Mouse (Mus musculus): ENCODE results near the gene Mtmr6.
A peak's percentile ranks its signal among the peaks of the same experiment; 100 is the strongest.

Mtmr6 gene

GRCm38 (mm10) chr14:60264990-60265876, at the start of gene Mtmr6:
Mtmr6 (plus strand) TSS chr14:60265228.
- DNase-seq: peak; percentile 94

GRCm38 (mm10) chr14:60216125-60216524, 48.9 kb upstream of the Mtmr6 start:
- DNase-seq: no peak

DNA sequence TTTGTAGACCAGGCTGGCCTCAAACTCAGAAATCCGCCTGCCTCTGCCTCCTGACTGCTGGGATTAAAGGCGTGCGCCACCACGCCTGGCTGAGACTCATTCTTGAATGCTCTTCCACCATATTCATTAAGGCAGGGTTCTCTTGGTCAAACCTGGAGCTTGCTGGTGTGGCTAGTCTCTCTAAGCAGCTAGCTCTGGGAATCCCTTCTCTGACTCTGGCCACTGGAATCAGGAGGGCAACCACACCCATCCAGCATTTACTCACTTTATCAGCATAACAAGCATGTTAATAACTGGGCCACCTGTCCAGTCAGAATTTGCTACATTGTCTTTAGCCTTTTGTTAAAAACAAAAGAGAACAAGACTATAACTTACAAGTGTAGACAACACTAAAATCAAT, 47.4 kb upstream of the Mtmr6 start:
- DNase-seq: no peak

DNA sequence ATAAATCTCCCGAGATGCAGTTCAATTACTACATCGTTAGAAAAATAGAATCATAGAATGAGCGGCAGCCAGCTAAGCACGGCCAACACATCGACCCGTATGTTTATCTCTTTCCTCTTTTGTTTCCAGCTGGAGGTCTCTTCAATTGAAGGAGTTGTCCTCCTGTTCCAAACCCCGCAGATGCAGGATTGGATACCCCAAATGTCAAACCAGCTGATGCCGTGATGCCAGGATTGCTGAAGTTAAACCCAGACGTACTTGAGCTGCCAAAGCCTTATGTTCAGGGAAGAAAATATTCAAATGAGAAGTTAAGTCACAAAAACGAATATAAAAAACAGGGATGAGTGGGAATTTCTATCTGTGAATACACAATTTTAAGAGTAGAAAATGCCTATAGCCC, 45.1 kb upstream of the Mtmr6 start:
- no peak for DNase-seq

- no peak for DNase-seq
Measured at GRCm38 (mm10) chr14:60238551-60238950, 26.5 kb upstream of the Mtmr6 start.

GRCm38 (mm10) chr14:60250366-60250765, 14.7 kb upstream of the Mtmr6 start:
- no peak for DNase-seq

- DNase-seq: no peak
Measured at GRCm38 (mm10) chr14:60250879-60251278, 14.1 kb upstream of the Mtmr6 start.

- DNase-seq: peak; percentile 98
Measured at GRCm38 (mm10) chr14:60251281-60252003, 13.6 kb upstream of the Mtmr6 start, which contains the start of the genes Nupl1 and Gm49336. Nupl1 (minus strand) TSS chr14:60251431. Gm49336 (minus strand) TSS chr14:60251507.

- no peak for DNase-seq
Measured at GRCm38 (mm10) chr14:60252004-60253000, 12.7 kb upstream of the Mtmr6 start.

GRCm38 (mm10) chr14:60253466-60253865, 11.6 kb upstream of the Mtmr6 start:
- DNase-seq: no peak

GRCm38 (mm10) chr14:60254774-60255173, 10.3 kb upstream of the Mtmr6 start:
- no peak for DNase-seq

GRCm38 (mm10) chr14:60256356-60256755, 8.7 kb upstream of the Mtmr6 start:
- no peak for DNase-seq

- no peak for DNase-seq
Measured at GRCm38 (mm10) chr14:60257101-60257500, 7.9 kb upstream of the Mtmr6 start.

- peak; percentile 29 for DNase-seq
Measured at GRCm38 (mm10) chr14:60257851-60258250, 7.2 kb upstream of the Mtmr6 start.

DNA sequence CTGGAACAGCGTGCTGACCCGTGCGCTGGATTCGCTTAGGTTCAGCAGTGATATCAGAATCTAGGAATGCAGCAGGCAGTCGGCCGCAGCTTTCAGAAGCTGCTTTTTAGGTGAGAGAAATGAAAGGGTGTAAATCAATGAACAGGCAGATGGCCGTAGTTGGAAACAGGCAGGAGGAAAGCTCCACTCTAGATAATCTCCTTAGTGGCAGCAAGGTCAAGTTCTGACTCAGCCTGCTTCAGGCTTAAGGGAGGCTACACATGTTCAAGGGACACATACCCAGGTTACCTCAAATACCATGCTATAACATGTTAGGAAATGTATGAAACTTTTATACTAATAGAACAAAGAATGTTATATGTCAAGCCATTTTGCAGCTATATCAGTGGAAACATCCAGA, 2.7 kb upstream of the Mtmr6 start:
- no peak for DNase-seq

DNA sequence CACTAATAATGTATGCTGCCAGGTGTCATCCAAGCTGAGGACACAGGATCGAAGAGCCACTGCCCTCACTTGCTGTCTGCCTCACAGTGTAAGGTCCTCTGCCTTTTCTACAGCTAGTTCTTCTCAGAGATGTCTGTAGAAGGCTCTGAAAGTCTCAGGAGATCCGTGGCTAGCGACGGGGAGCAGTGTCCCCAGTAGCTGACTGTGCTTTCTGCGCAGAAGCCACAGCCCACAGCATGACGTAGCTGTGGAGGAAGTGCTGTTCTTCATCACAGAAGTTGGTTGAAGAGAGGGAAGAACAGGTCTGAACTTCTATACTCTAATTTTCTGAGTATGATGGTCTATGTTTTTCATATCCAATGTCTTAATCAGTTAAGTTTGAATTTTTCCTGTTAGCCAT, 4.3 kb downstream of the Mtmr6 start:
- DNase-seq: no peak

DNA sequence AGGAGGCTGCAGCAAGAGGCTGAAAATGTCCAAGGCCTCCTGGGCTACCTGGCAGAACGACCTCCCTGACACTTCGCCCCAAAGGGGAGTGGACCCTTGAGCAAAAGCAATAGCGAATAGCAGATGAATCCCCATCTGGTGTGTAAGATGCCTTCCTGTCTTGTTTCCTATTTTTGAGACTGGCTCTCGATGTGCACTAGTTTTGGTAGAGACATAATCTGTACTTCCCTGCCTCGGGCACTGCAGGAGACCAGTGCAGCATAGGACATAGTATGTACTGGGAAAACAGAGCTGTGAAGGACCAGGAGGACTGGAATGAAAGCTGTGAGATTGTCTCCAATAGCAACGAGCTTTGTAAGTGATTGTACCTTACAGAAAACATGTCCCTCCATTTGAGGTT, 8.3 kb downstream of the Mtmr6 start:
- DNase-seq: no peak

- DNase-seq: no peak
Measured at GRCm38 (mm10) chr14:60275301-60276276, 10.6 kb downstream of the Mtmr6 start.

DNA sequence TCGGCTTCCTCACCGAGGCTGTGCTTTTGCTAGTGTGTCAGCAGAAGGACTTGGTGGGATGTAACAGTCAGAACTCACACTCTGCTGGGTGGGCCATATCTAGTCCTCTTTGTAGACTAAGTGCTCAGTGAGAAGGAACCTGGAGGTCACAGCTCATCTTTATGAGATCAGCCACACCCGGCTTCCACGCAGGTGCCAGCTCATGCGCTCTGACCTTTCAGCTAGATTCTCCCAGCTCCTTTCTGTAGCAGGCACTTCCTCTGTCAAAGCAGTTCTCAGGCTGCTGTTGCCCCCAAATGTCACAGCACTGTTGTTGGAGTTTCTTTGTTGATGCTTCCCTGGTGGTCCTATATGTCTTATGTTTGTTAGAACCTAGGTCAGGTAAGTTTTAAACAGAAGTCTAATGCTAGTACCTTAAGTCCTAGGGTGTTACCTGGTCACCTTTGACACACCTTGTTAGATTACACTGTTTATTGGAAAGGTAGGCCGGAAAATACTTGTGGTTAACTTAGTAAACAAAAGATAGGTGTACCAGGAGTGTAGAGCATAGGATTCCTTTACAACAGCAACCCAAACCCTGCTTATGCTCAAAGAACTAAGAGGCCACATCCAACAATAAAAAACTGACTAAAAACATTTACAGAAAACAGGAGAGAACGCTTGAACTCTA, 21.3 kb downstream of the Mtmr6 start:
- DNase-seq: no peak

GRCm38 (mm10) chr14:60290363-60290762, 25.3 kb downstream of the Mtmr6 start:
- no peak for DNase-seq

DNA sequence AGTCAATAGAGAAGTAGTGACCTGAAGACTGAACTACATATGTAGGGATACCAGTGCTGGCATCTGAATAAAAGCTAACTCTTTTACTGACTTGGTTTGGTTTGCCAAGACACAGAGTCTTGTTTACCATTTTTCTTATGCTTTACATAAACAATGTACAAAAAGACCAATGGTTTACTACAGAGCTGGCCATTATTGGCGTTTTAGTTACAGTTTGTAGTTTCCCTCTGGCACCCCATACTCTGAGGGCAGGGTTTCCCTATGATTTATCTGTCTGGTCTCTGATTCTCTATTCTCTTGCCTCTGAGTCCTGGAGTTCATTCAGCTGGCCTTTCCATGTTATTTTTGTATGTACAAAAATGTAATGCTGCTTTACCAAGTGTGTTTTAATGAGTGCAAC, 30.5 kb downstream of the Mtmr6 start:
- DNase-seq: no peak

Data from lung, postnatal 14 days (tissue).